Mouse (Mus musculus): ENCODE measurements around the gene Stard10.

DNA sequence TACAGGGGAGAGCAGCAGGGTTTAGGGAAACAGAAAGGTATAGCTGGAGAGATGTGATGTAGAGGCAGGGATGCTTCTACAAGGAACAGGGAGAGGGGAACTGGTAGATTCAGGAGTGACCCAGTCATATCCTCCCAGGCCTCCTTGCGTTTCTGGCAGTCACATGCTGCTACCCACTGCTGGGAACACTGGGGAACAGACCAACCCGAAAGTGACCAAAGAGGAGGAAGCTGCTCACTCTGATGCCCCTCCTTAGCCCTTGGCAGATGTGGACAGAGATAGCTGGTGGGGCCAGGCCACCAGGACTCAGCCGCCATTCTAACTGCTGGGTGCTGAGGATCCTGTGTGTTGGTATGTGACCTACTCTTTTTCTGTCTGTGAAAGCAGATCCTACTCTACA lies 66.9 kb downstream of the Stard10 start:
- TF ChIP-seq EP300 (IDR thresholded peaks at IDR 0.05; ENCODE audit: insufficient read depth, low read depth, low read length) = no peak
- TF ChIP-seq POLR2A (IDR thresholded peaks at IDR 0.05; ENCODE audit: insufficient read depth, low read depth, low read length) = no peak
